Mouse (Mus musculus) stomach, postnatal 0 days (tissue): ENCODE data around the gene Mlx. TPM values are rescaled to one million over a fixed set of nuclear protein-coding genes. Genes with fewer than 3 reads are reported as not detected.
A peak's percentile ranks its signal among the peaks of the same experiment; 100 is the strongest.

ENCODE experiments used
- ATAC-seq: fragments of 200-750 bp; cut with Nextera tagmentation; 2 replicates; pipeline ENCODE4 v1.8.0; 2017; ENCODE audit not compliant: low FRiP score, low TSS enrichment
- DNase-seq: peaks from one replicate; pipeline ENCODE4 v3.0.0-alpha.2; 2016; ENCODE audit warnings: low spot score
- H3K27ac ChIP-seq: fragments of 300-500 bp; sonication (generic); replicated peaks from 2 replicates; pipeline ENCODE4 v1.5.1; 2014; ENCODE audit warnings: mild to moderate bottlenecking, control low read depth
- H3K27me3 ChIP-seq: fragments of 300-500 bp; sonication (generic); 2 replicates; pipeline ENCODE4 v1.6.1; 2014; ENCODE audit warnings: low read length; ENCODE audit not compliant: control insufficient read depth, insufficient read depth
- H3K36me3 ChIP-seq: fragments of 300-500 bp; sonication (generic); 2 replicates; pipeline ENCODE4 v1.6.1; 2014; ENCODE audit warnings: low read length, mixed read lengths; ENCODE audit not compliant: control insufficient read depth, insufficient read depth
- H3K4me1 ChIP-seq: fragments of 300-500 bp; sonication (generic); replicated peaks from 2 replicates; pipeline ENCODE4 v1.6.1; 2014; ENCODE audit warnings: antibody characterized with exemption; ENCODE audit not compliant: control insufficient read depth, insufficient read depth
- H3K4me2 ChIP-seq: fragments of 300-500 bp; sonication (generic); replicated peaks from 2 replicates; pipeline ENCODE4 v1.6.1; 2014; ENCODE audit warnings: low read depth, mild to moderate bottlenecking, control low read depth, moderate library complexity
- H3K4me3 ChIP-seq: fragments of 300-500 bp; sonication (generic); 2 replicates; pipeline ENCODE4 v1.5.1; 2014; ENCODE audit warnings: low read depth, low read length, control low read depth
- H3K9ac ChIP-seq: fragments of 300-500 bp; sonication (generic); 2 replicates; pipeline ENCODE4 v1.6.1; 2014; ENCODE audit warnings: mild to moderate bottlenecking, low read length, control low read depth, mixed read lengths
- H3K9me3 ChIP-seq: fragments of 300-500 bp; sonication (generic); 2 replicates; pipeline ENCODE4 v1.6.1; 2016; ENCODE audit warnings: low read length; ENCODE audit not compliant: control insufficient read depth
- CTCF ChIP-seq: IDR thresholded peaks from 2 replicates; pipeline ENCODE4 v1.5.1; 2016; ENCODE audit warnings: antibody characterized with exemption, low read depth, mild to moderate bottlenecking, moderate library complexity
- EP300 ChIP-seq: optimal IDR thresholded peaks from 2 replicates; pipeline ENCODE3; 2016; ENCODE audit warnings: antibody characterized with exemption
- WGBS: fragments of 180-500 bp; shearing (Covaris S2); extraction: QIAGEN DNeasy Blood & Tissue Kit; methylation state at CpG from one replicate; pipeline ENCODE4 v1.1.7; 2014; 5-methylcytosine and 5-hydroxymethylcytosine counted together
- polyA plus RNA-seq: library from polyadenylated mRNA; unstranded; fragments of >200 nt; fragmentation: Nextera tagmentation; extraction: Ambion mirVana; gene quantifications from 2 replicates; pipeline ENCODE4 v1.2.1, GENCODE M21; 2015

Mlx gene
- polyA plus RNA-seq, 1 experiment from 2014 or later, result 42.3 TPM

GRCm38 (mm10) chr11:101095314-101096024 is 8.4 kb downstream of the Mlx start, which contains the start of gene Psmc3ip:
Gene Psmc3ip (minus strand): TSS chr11:101095436.
- peaks cover 42% of the 10 kb centered on the region for H3K36me3 ChIP-seq
- TF ChIP-seq CTCF (peak; percentile 86), EP300 (no peak)
- WGBS, result under 1% methylated on average over 43 of the region's 43 CpGs

GRCm38 (mm10) chr11:101098231-101098630 is 11.2 kb downstream of the Mlx start:
- WGBS, result 89% methylated on average over 8 of the region's 8 CpGs
- Histone ChIP-seq H3K36me3 (peaks cover 38% of the 10 kb centered on the region), H3K4me3 (no peak overlapping the region), H3K9ac (no peak overlapping the region), H3K27ac (no peak overlapping the region), H3K4me1 (no peaks in the 10 kb centered on the region; the same call in 1 of the 2 replicates), H3K27me3 (no peaks in the 10 kb centered on the region), H3K9me3 (no peaks in the 10 kb centered on the region), H3K4me2 (no peak overlapping the region)
- TF ChIP-seq EP300, result no peak
- DNase-seq, result no peak
- no peak for ATAC-seq

More at GRCm38 (mm10) chr11:101095314-101096024, 8.4 kb downstream of the Mlx start, which contains the start of gene Psmc3ip:
- ATAC-seq (peak; percentile 94), DNase-seq (peak; percentile 96)
- Histone ChIP-seq H3K4me3 (peak within 1 kb of the TSS; percentile 64), H3K4me2 (peak within 1 kb of the TSS; percentile 91), H3K27me3 (no peaks in the 10 kb centered on the region), H3K27ac (peak within 1 kb of the TSS; percentile 93), H3K9me3 (no peaks in the 10 kb centered on the region), H3K9ac (peak within 1 kb of the TSS; percentile 78), H3K4me1 (no peaks in the 10 kb centered on the region; the same call in 1 of the 2 replicates)

- H3K9me3 ChIP-seq, result no peaks in the 10 kb centered on the region
- WGBS, result 82% methylated on average over 5 of the region's 5 CpGs
- no peak overlapping the region for H3K4me3 ChIP-seq
- H3K4me1 ChIP-seq, result no peaks in the 10 kb centered on the region
- H3K4me2 ChIP-seq, result no peak overlapping the region
- peak overlapping the region; percentile 80 for H3K27ac ChIP-seq
- TF ChIP-seq CTCF, result no peak
- TF ChIP-seq EP300, result peak; percentile 79
- peaks cover 30% of the 10 kb centered on the region for H3K36me3 ChIP-seq
- no peak overlapping the region for H3K9ac ChIP-seq
- DNase-seq (no peak), ATAC-seq (peak; percentile 51; the same call in 1 of the 2 replicates)
- no peaks in the 10 kb centered on the region for H3K27me3 ChIP-seq
Measured at GRCm38 (mm10) chr11:101103011-101103410, 15.9 kb downstream of the Mlx start.

GRCm38 (mm10) chr11:101109351-101109750 is 22.3 kb downstream of the Mlx start:
- no peaks in the 10 kb centered on the region for H3K27me3 ChIP-seq
- H3K27ac ChIP-seq, result no peak overlapping the region
- no peak for DNase-seq

GRCm38 (mm10) chr11:101110708-101111107 is 23.6 kb downstream of the Mlx start:
- H3K9ac ChIP-seq, result no peak overlapping the region
- DNase-seq, result no peak
- H3K9me3 ChIP-seq, result no peaks in the 10 kb centered on the region
- peaks cover 3% of the 10 kb centered on the region; the same call in 1 of the 2 replicates for H3K36me3 ChIP-seq
- H3K27me3 ChIP-seq, result no peaks in the 10 kb centered on the region
- 0 out of 2 replicates have a peak overlapping the region, but pooled peaks have one; percentile 13 for H3K27ac ChIP-seq
- TF ChIP-seq CTCF (no peak), EP300 (no peak)
- H3K4me3 ChIP-seq, result no peak overlapping the region
- WGBS, result 39% methylated on average over 5 of the region's 5 CpGs
- no peaks in the 10 kb centered on the region; the same call in 1 of the 2 replicates for H3K4me1 ChIP-seq
- ATAC-seq, result no peak
- no peak overlapping the region for H3K4me2 ChIP-seq

More at GRCm38 (mm10) chr11:101109351-101109750, 22.3 kb downstream of the Mlx start:
- Histone ChIP-seq H3K36me3 (peaks cover 3% of the 10 kb centered on the region; the same call in 1 of the 2 replicates), H3K9ac (no peak overlapping the region), H3K9me3 (no peaks in the 10 kb centered on the region), H3K4me3 (no peak overlapping the region), H3K4me1 (no peaks in the 10 kb centered on the region; the same call in 1 of the 2 replicates), H3K4me2 (no peak overlapping the region)
- WGBS, result 72% methylated on average over 4 of the region's 4 CpGs
- no peak for ATAC-seq
- TF ChIP-seq EP300, result no peak
- no peak for TF ChIP-seq CTCF

- 78% methylated on average over 4 of the region's 4 CpGs for WGBS
- no peaks in the 10 kb centered on the region for H3K9me3 ChIP-seq
- no peaks in the 10 kb centered on the region for H3K27me3 ChIP-seq
- no peak overlapping the region; the same call in 1 of the 2 replicates for H3K27ac ChIP-seq
- no peak overlapping the region for H3K9ac ChIP-seq
- TF ChIP-seq EP300 (no peak), CTCF (no peak)
- H3K36me3 ChIP-seq, result peaks cover 3% of the 10 kb centered on the region; the same call in 1 of the 2 replicates
- no peak for DNase-seq
- no peaks in the 10 kb centered on the region; the same call in 1 of the 2 replicates for H3K4me1 ChIP-seq
- ATAC-seq, result no peak
- no peak overlapping the region for H3K4me2 ChIP-seq
- H3K4me3 ChIP-seq, result no peak overlapping the region
Measured at GRCm38 (mm10) chr11:101111178-101111577, 24.1 kb downstream of the Mlx start.
